Mouse (Mus musculus) cerebral cortex, adult 2 months (tissue): ENCODE measurements around the gene Wnt2b.

Source experiments
- WGBS: fragments of 180-500 bp; shearing (Covaris S2); methylation state at CpG from one replicate; pipeline ENCODE4 v1.1.7; 2018; 5-methylcytosine and 5-hydroxymethylcytosine counted together

Wnt2b gene

DNA sequence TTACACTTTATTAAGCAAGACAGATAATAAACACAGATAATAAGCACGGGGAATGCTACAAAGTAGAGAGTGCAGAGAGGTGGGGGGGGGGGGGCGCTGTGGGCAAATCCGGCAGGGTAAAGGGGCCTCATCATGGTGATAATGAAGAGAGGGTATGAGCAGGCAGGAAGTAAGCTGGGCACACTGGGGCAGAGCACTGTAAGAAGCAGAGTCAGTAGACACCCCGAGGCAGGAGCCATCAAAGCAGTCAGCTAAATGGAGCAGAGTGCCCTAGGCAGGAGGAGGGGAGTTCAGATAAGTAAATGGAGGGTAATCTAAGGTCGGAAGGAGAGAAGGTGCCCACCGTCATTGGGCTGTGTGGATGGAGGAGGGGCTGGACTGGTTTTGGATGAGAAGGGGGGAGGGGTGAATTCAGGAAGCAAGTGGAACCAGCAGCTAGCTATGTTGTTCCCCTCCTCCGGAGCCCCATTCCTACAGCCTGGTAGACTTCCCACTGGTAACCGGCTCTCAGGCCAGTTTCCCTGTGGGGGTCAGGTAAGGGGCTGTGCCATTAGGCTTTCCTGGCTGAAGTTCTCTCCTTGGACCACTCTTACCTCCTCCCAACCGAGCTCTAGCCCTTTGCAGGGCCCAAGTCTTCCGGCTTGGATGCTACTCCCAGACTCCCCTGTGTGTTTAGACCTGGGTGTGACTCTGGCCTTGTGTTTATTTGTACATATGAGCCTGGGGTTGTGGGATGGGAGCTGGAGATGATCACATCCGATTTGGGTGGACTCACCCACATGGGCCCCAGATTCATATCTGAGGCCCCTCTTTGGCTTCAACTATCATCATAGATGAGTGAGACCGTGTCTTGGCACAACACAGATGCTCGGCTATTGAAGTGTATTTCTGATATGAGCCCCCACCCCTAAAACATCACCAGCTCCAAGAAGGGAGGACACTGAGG, 1.9 kb upstream of the Wnt2b start:
- 53% methylated on average over 13 of the region's 13 CpGs for WGBS

DNA sequence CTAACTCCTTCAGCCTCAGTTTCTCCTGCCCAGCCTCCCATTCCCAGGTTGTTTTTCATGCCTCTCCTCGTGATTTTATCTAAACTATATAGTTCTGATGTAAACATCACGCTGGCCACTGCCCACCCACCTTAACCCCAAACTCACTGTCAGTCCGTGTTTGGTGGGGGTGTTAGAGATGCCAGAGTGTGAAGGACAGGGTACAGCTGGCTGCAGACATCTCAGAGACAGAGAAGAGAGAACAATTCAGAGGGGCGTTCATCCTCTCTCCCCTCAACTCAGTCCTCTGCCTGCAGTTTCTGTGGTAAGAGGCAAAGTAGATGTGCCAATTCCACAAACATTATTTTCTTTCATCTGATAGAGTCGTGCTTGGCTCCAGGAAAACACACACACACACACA, 1.1 kb upstream of the Wnt2b start:
- 28% methylated on average over 5 of the region's 5 CpGs for WGBS

DNA sequence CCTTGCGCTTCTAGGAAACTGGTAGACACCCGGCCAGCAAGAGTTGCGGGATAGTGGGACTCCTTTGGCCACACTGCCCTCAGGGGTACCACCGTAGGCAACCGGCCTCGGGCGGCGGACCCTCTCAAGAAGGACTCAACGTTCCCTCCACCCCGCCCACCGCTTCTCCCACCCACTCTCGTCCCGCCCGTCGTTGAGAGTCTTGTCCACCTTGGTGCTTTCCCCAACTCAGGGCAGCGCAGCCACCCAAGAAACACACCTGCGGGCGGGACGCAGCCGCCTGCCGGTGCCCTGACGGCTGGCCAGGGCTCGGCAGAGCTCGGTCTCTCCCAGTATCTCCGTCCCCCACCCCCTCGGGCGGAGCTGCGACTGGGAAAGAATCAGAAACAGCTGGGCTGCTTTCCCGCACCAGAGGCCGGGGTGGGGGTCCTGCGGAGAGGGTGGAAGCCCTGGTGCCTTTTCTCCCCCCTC, 455 bp upstream of the Wnt2b start:
- WGBS = 2% methylated on average over 31 of the region's 31 CpGs

DNA sequence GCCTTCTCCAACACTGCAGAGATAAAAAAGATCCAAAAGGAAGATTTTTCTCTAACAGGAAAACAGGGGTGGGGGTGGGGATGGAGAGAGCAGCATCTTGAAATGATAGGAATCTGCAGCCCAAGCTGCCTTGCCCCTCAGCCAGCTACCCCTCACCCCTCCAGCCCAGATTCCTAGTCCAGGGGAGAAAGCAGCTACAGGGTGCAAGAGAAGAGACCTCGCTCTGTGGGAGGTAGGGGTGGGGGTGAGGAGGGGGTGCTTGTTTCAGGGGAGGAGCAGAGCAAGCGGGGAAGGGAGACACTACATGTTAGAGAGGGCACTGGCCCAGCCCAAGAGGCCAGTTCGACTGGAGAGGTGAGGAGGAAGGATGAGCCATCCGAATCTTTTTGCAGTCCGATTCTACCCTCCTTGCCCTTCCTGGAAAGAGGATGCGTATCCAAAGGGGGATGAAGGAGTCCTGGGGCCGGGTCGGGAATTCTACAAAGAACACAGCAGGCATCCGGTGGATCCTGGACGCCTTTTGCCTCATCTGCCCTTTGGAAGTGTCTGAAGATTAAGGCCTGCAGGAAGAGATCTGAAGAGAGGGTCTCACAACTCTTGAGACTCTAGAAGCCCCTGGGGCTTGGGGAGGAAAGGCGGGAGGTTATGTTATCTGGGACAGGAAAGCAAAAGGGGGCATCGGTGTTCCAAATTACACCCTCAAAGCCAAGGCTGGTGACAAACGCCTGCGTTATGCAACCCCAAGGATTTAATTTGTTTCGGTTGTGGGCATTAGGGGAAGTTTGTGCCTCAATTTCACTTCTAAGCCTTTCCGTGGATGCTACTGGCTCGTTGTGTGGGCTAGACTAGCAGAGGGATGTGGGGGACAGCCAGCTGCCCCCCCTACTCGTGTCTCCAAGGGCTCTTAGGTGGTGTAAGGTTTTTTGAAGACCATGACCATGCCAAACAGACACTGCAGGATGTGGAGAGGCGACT, 1.4 kb downstream of the Wnt2b start:
- WGBS = 43% methylated on average over 19 of the region's 19 CpGs

DNA sequence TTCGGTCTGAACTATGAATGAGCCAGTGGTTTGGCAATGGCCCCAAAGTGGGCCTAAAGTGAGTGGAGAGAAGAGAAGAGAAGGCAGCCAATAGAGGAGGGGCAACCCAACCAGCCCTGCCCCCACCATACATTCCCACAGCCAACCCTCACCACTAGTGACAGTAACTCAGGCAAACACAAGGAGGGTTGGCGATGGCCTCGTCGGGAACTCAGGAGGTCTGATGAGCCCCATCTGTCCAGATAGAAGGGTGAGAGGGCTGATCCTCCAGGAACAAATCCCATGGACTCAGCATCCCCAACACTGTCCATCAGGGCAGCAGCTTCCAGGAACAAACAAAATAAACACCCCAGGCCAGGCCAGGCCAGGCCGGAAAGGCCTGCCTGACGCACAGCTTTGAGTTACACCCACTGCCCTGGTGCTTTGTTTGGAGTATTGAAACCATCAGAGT, 5.6 kb downstream of the Wnt2b start:
- WGBS = 80% methylated on average over 6 of the region's 6 CpGs

DNA sequence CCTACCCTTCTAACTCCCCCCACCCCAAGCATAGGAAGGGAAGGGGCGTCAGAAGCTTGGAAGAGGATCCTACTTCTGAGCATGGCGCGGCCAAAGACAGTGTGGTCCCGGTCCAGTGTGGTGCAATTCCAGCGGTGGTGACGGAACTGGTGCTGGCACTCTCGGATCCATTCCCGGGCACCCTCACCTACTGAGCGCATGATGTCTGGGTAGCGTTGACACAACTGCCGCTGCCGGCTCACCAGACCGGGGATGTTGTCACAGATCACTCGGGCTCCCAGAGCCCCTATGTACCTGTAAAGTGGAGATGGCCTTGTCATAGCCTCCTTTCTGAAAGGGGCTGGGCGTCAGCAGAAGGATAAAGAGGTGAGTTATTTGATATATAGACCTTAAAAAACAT, 7.2 kb downstream of the Wnt2b start:
- 99% methylated on average over 15 of the region's 15 CpGs for WGBS

DNA sequence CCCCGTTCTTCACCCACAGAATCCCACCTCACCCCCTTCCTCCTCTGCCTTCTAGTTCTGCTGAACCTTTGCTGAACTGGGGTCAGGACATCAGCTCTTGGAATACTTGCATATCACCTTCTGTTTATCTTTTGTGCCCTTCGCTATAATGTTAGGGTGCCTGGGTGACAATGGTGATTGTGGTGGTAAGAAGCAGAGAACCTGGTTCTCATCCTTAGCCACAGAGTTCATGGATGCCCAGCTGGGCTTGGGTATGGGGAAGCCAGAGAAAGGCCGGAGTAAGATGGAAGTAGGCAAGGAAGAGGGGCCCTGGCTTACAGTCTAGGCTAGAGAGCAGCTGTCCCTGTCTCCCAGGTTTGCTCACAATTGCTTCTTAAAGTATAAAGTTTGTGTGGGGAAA, 7.6 kb downstream of the Wnt2b start:
- 97% methylated on average over 3 of the region's 3 CpGs for WGBS

DNA sequence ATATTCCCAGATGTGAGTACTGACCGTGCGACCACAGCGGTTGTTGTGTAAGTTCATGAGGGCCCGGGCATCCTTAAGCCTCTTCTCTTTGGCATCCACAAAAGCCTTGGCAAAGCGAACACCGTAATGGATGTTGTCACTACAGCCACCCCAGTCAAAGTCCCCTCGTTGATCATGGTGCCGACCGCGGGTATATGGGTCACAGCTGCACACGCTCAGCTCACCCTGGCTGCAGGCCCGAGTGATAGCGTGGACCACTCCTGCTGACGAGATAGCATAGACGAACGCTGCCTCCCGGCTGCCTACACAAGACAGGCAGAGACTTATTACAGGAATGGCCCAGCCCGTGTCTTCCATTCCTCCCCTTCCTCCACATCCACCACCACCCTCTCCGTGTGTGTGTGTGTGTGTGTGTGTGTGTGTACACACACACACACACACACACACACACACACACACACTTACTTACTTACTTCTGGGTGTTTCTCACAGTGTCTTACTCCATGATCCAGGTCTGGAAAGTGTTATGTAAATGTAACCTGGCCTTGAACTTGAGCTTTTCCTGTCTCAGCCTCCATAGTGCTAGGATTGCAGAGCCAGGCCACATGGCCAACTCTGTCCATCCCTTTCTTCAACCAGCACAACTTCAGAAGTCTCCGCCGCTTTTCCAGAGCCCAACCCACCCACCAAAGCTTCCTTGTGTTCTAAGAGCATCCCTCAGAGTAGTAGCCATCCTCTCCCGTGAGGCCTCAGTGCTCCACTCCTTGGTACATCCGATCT, 8.6 kb downstream of the Wnt2b start:
- WGBS = 81% methylated on average over 23 of the region's 23 CpGs

DNA sequence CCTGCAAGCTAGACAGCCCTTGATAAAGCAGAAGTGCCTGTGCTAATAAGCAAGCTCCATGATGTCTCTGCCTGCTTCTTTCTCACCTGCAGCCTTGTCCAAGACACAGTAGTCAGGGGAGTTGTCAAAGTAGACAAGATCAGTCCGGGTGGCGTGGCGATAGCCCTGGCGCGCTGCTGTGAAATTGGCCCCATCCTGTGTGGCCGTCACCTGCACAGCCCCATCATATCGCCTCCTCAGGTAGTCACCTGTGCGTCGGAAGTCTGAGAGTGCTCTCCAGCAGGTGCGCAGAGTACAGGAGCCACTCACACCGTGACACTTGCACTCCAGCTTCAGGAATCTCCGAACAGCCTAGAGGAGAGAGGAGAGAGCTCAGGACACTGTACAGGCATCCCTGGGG, 10.8 kb downstream of the Wnt2b start:
- 97% methylated on average over 12 of the region's 12 CpGs for WGBS

DNA sequence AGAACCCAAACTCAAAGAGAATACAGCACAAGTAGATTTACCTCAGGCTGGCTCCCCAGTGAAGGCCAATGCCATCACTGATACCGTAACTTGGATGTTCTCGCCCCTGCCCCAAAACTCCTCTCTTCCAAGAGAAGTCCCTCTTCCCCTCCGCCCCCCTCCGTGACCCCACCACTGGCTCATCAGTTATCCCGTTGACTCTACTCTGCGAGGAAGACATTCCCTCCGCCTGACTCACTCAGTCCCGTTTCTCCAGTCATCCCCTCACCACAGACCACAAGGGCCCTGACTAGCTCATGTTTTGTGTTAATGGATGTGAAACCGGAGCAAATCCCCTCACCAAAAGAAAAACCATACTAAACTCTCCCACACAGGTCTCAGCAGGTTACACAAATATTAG, 16.8 kb downstream of the Wnt2b start:
- 93% methylated on average over 9 of the region's 9 CpGs for WGBS

DNA sequence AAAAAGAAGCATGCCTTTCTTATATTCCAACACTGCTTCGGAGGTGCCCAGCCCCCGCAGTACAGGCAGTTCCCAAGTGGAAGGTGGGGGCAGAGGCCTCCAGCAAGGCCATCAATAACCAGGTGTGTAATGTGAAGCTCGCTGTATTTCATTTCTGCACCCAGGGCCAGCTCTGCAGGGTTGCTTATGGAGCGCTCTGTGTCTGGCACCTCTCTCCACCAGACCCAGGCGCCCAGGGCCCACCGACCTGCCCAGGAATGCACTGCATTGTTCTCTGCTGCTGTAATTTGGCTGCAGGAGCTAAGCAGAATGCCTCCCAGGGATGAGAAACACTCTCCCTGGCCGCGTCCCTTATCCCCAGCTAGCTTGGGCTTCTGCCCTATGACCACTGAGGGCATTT, 18.4 kb downstream of the Wnt2b start:
- 75% methylated on average over 8 of the region's 8 CpGs for WGBS

DNA sequence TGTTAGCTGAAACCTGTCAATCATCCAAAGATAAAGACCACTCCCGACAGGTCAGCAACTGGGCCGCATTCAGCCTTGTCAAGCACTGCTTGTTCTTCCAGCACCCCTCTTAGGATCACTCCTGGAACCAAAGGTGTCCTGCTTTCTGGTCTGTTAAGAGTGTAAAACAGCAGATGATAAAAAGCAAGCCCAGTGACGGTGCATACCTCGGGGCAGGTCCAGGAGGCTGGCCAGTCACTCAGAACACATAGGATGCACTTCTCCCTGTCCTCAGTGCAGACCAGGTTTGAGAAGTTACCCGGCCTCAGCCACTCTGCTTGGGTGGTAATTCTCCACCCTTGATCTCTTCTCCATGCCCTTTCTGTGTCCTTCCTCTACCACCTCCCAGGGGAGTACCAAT, 19.0 kb downstream of the Wnt2b start:
- 83% methylated on average over 5 of the region's 5 CpGs for WGBS

DNA sequence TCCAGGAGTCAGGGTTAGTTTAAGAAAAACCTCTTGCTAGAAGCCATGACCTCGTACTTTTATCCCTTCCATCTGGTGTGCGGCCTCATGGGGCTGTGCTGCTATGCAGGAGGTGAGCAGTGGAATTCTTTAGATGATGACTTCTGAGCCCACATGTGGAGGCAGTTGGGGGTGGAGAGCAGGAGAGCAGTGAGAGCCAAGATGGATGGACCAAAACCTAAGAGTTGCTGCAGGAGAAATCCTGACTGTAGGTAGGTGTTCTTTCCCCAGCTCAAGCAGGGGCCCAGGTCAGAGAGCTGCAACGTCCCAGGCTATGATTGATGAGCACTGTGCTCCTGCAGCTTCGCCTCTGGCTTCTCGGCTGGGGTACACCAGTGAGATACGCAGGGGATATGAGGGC, 21.0 kb downstream of the Wnt2b start:
- 82% methylated on average over 6 of the region's 6 CpGs for WGBS

DNA sequence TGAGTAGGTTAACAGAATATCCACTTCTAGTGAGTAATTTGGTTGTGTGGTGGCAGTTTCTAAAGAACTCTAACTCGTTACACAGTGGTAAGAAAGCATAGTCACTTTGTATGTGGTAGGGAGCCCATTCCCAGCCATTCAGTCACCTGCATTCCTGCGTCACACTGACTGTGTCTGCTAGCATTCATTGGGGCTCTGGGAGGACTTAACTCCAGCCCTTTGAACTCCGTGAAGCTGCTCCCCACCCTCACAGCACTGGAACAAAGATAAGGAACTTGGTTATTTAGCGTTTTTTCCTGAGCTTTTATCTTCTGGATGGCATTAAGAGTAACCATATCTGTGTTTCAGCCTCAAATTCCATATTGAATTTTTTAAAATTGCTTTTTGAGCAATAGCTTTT, 23.4 kb downstream of the Wnt2b start:
- WGBS = 74% methylated on average over 4 of the region's 4 CpGs

DNA sequence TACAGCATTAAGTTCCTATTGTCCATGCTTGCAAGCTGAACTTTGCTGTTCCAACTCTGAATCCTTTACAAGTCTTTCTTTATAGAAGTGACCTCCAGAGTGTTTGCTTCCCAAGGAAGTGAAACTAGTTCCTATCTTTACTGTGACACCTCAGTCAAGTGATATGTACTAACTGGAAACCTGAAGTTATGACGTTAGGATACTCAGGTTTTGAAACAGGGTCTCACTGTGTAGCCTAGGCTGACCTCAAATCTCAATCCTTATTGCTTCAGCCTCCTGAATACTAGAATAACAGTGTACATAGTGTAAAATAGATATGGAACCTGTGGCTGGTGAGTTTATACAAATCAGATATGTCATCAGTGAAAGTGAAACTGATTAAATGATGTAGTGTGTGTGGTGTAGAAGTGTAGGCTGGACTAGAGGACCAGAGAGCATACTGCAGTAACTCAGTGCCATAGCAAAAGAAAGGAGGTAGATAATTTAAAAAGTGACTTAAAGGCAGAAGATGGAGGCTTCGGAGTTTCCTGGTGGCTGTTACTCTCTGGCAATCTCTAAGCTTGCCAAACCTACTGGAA, 23.9 kb downstream of the Wnt2b start:
- WGBS = 90% methylated on average over 2 of the region's 2 CpGs

DNA sequence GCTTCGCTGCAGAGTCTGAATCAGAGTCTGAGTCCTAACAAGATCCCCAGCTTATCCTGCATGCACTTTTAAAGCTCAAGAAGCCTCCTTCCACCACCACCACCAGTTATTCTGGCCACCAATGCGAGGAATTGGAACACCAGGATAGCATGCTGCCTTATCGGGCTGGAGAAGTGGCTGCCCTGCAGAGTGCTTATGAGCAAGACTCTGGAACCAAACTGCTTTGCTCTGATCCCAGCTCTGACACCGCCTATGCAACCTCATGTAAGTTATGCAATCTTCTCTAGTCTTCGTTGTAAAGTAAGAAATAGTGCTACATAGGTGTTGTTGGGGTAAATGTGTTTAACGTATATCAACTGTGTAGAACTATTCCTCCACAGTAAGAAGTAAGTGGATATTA, 32.3 kb downstream of the Wnt2b start:
- 74% methylated on average over 6 of the region's 6 CpGs for WGBS

DNA sequence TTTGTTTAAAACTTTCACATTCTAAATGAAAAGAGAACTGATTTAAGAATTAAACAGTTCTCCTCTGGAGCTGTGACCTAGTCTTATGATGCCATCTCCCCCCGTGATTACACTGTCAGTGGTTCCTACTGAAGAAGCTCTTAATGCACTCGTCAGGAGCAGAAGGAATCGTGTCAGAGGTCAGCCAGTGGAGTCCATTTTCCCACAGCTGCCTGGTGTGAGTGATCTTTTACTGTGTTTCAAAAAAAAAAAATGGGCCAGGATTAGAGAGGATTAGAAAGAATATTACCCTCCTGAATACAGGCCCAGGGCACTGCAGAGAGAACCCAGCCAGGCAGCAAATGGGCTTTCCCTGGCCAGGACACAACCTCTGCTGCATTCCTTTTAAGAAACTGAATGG, 46.7 kb downstream of the Wnt2b start:
- WGBS = 60% methylated on average over 3 of the region's 3 CpGs

DNA sequence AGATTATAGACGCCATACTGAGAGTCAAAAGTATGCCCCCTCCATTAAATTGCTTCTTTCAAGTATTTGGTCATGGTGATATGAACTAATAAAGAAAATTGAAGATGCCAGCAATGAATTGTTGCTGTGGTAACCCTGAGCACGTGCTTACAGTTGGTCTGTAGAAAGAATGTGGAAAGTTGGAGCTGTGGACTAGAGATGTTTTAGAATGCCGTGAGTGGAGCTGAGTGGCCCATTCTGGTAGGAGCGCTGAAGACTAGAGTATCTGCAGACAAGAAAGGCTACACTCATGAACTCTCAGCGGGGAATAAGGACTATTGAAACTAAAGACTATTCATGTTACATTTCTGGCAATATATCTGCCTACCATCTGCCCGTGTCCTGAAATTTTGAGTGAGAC, 52.5 kb downstream of the Wnt2b start:
- 71% methylated on average over 6 of the region's 6 CpGs for WGBS

DNA sequence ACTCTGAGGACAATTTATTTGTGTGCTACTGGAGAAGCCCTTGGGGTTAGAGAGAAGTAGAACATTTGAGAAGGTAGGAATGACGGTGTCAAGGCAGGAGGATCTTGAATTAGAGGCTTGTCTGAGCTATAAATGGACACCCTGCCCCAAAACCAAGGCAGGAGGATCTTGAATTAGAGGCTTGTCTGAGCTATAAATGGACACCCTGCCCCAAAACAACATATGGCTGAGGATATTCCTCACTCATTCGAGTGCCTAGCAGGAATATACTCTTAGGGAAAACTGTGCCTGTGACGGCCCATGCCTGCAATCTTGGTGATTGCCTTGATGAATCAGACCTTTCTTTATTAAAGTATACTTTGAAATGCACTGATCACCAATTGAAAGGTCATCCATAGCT, 55.7 kb downstream of the Wnt2b start:
- 35% methylated on average over 3 of the region's 3 CpGs for WGBS

DNA sequence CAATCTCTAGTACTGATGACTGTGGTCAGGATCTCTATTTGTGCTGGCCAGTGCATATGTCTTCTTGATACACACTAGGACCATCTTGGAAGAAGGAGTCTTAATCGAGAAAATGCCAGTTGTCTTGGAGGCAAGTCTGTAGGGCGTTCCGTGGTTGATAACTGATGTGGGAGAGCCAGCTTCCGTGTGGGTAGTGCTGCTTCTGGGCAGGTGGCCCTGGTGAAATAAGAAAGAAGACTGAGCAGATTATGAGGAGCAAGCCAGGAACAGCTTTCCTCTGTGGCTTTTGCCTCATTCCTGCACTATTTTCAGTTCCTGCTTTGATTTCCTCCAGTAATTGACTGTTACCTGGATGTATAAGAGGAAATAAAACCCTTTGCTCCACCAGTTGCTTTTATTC, 56.3 kb downstream of the Wnt2b start:
- 47% methylated on average over 4 of the region's 4 CpGs for WGBS

DNA sequence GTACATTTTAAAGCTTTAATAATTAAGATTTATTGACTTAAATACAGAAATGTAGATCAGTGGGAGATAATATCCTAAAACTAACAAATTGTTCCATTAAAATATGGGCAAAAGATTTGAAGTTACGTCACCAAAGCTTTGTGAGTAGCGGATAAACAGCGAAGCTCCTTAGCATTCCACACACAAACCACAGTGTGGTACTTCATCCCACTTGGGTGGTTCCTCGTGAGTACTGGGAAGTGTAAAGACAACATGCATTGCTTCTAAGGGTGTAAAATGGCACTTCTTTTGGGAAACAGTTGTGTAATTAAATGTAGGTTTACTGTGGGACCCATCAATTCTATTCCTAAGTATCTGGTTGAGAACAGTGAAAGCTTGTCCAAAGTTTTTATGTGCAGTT, 60.6 kb downstream of the Wnt2b start:
- 84% methylated on average over 4 of the region's 4 CpGs for WGBS
